Mouse (Mus musculus) kidney, embryonic 14.5 days (tissue): ENCODE results near the gene Utp11. TPM values are rescaled to one million over a fixed set of nuclear protein-coding genes. Genes with fewer than 3 reads are reported as not detected.
A peak's percentile ranks its signal among the peaks of the same experiment; 100 is the strongest.

Experiments used
- ATAC-seq: fragments of 200-750 bp; cut with Nextera tagmentation; 2 replicates; pipeline ENCODE4 v1.8.0; 2017; ENCODE audit warnings: moderate number of reproducible peaks, mild to moderate bottlenecking, moderate TSS enrichment, moderate library complexity; ENCODE audit not compliant: low FRiP score, low TSS enrichment
- H3K27ac ChIP-seq: fragments of 300-500 bp; sonication (generic); 2 replicates; pipeline ENCODE4 v1.5.1; 2014; ENCODE audit warnings: low read depth, mild to moderate bottlenecking, low read length, moderate library complexity, mixed read lengths
- H3K27me3 ChIP-seq: fragments of 300-500 bp; sonication (generic); 2 replicates; pipeline ENCODE4 v1.6.1; 2014; ENCODE audit warnings: mild to moderate bottlenecking, low read length; ENCODE audit not compliant: control insufficient read depth, insufficient read depth
- H3K36me3 ChIP-seq: fragments of 300-500 bp; sonication (generic); 2 replicates; pipeline ENCODE4 v1.6.1; 2014; ENCODE audit warnings: low read length, mixed read lengths; ENCODE audit not compliant: control insufficient read depth, insufficient read depth
- H3K4me1 ChIP-seq: fragments of 300-500 bp; sonication (generic); 2 replicates; pipeline ENCODE4 v1.6.1; 2014; ENCODE audit warnings: low read length, mixed read lengths; ENCODE audit not compliant: control insufficient read depth, insufficient read depth
- H3K4me2 ChIP-seq: fragments of 300-500 bp; sonication (generic); replicated peaks from 2 replicates; pipeline ENCODE4 v1.6.1; 2014; ENCODE audit warnings: low read depth, mild to moderate bottlenecking, low read length
- H3K4me3 ChIP-seq: fragments of 300-500 bp; sonication (generic); 2 replicates; pipeline ENCODE4 v1.5.1; 2014; ENCODE audit warnings: mild to moderate bottlenecking, low read length
- H3K9ac ChIP-seq: fragments of 300-500 bp; sonication (generic); 2 replicates; pipeline ENCODE4 v1.6.1; 2014; ENCODE audit warnings: low read depth, mild to moderate bottlenecking, low read length, moderate library complexity
- H3K9me3 ChIP-seq: fragments of 300-500 bp; sonication (generic); 2 replicates; pipeline ENCODE4 v1.6.1; 2016; ENCODE audit warnings: low read length; ENCODE audit not compliant: control insufficient read depth
- WGBS: fragments of 180-500 bp; shearing (Covaris S2); extraction: QIAGEN DNeasy Blood & Tissue Kit; methylation state at CpG from one replicate; pipeline ENCODE4 v1.1.7; 2014; 5-methylcytosine and 5-hydroxymethylcytosine counted together
- polyA plus RNA-seq: library from polyadenylated mRNA; unstranded; fragments of >200 nt; fragmentation: Nextera tagmentation; extraction: Ambion mirVana; gene quantifications from 2 replicates; pipeline ENCODE4 v1.2.1, GENCODE M21; 2014

Utp11 gene
- polyA plus RNA-seq, 1 experiment from 2014 or later, result 67.9 TPM

DNA sequence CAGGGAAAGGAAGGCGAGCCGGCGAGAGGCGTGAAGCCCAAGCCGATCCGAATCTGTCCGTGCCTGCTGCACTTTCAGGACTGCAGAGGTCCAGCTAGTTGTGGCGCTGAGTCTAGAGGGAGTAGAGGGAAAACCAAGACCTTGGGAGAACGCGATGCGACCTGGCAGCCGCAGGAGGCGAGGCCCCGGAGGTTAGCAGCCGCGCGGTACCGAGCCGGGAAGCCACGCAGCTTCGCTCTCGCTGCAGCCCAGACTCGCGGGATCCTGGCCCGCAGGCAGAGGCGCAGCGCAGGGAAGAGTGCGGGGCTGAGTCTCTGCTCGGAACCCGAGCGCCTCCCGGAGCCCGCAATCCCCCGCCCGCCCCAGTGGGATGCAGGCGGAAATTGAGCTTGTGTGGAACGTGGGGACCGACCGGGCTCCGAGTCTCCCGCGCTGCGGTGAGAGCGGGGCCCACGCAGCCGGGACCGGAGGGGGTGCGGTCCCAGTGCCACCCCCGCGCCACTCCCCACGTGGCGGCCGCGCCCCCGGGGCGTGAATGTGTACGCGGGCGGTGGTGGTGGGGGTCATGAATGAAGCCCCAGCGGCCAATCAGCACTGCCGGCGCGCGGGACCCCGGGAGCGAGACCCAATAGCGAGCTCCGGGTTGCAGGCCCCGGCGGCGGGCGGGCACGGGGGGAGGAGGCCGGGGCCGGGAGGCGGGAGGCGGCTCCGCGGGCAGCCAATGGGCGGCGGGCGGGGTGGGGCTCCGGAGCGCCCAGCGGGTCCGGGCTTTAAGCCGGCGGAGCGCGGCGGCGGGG lies 36.3 kb downstream of the Utp11 start:
- Histone ChIP-seq H3K4me1 (peaks cover 25% of the 10 kb centered on the region), H3K36me3 (no peaks in the 10 kb centered on the region), H3K9ac (peak overlapping the region; percentile 50), H3K9me3 (no peaks in the 10 kb centered on the region), H3K4me3 (peak overlapping the region; percentile 59), H3K27ac (no peak overlapping the region), H3K27me3 (peaks cover 79% of the 10 kb centered on the region), H3K4me2 (peak overlapping the region; percentile 98)
- WGBS, result under 1% methylated on average over 66 of the region's 92 CpGs
- ATAC-seq, result peak; percentile 86

- ATAC-seq, result peak; percentile 2; the same call in 1 of the 2 replicates
- under 1% methylated on average over 15 of the region's 15 CpGs for WGBS
- Histone ChIP-seq H3K4me3 (peak within 1 kb of the TSS; percentile 59), H3K9ac (peak within 1 kb of the TSS; percentile 50), H3K9me3 (no peaks in the 10 kb centered on the region), H3K27me3 (peaks cover 73% of the 10 kb centered on the region), H3K4me2 (peak within 1 kb of the TSS; percentile 98), H3K4me1 (peaks cover 25% of the 10 kb centered on the region), H3K36me3 (no peaks in the 10 kb centered on the region), H3K27ac (no peak within 1 kb of the TSS)
These were observed 36.9 kb downstream of the Utp11 start, which contains the start of gene Pou3f1 for GRCm38 (mm10) chr4:124656518-124656853. Pou3f1 (plus strand) TSS chr4:124656807.

- Histone ChIP-seq H3K4me1 (peaks cover 16% of the 10 kb centered on the region), H3K9ac (no peak overlapping the region), H3K4me3 (no peak overlapping the region), H3K9me3 (no peaks in the 10 kb centered on the region), H3K4me2 (peak overlapping the region; percentile 8; the same call in 1 of the 2 replicates), H3K27ac (no peak overlapping the region), H3K27me3 (peaks cover 57% of the 10 kb centered on the region), H3K36me3 (no peaks in the 10 kb centered on the region)
- ATAC-seq, result peak; percentile 65
- 5% methylated on average over 9 of the region's 9 CpGs for WGBS
These were observed 40.5 kb downstream of the Utp11 start for GRCm38 (mm10) chr4:124652886-124653285.

DNA sequence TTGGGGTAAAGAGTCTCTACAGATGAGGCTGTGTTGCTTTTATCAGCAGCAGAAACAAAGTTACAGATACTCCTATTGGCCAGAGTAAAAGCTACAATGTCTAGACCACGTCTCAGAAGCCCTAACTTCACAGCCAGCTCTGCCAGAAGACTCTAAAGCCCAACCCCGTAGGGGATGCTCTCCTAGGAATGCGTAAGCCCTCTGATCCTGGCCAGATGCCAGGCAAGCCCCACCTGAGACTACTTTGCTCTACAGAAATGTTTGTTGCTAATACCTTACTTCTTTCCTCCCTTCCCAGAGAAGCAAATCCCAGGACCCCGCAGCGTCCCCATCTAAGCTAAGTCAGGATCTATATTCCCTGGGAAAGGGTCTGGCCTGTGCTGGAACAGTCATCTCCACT lies 45.5 kb downstream of the Utp11 start:
- Histone ChIP-seq H3K4me1 (peaks cover 13% of the 10 kb centered on the region), H3K36me3 (no peaks in the 10 kb centered on the region), H3K27me3 (peaks cover 19% of the 10 kb centered on the region; the same call in 1 of the 2 replicates), H3K9ac (no peak overlapping the region), H3K27ac (no peak overlapping the region), H3K4me2 (no peak overlapping the region), H3K9me3 (no peaks in the 10 kb centered on the region), H3K4me3 (no peak overlapping the region)
- 32% methylated on average over 5 of the region's 5 CpGs for WGBS
- ATAC-seq, result no peak

DNA sequence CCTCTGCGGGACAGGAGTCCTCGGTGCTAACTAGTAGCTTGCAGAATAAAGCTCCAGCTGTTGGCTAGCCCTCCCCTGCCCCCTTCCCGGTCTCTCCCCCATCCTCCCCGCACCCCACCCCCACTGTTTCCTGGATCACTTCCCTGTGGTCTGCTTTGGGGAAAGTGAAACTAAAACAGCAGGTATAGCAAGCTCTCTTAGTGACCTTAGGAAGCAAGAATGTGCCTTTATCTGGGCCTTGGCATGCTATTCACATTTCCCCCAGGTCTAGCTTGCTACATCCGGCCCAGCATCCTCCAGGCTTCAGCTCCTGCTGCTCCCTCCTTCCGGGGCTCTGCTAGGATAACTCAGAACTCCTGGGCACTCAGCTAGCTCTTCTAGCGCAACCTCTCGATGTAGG lies 46.8 kb downstream of the Utp11 start:
- H3K36me3 ChIP-seq, result no peaks in the 10 kb centered on the region
- peaks cover 6% of the 10 kb centered on the region for H3K4me1 ChIP-seq
- no peak overlapping the region for H3K9ac ChIP-seq
- WGBS, result 18% methylated on average over 8 of the region's 8 CpGs
- 0 out of 2 replicates have a peak, but pooled peaks have one; percentile 20 for ATAC-seq
- no peak overlapping the region for H3K4me3 ChIP-seq
- peaks cover 23% of the 10 kb centered on the region; the same call in 1 of the 2 replicates for H3K27me3 ChIP-seq
- H3K27ac ChIP-seq, result no peak overlapping the region
- H3K4me2 ChIP-seq, result no peak overlapping the region
- H3K9me3 ChIP-seq, result no peaks in the 10 kb centered on the region

DNA sequence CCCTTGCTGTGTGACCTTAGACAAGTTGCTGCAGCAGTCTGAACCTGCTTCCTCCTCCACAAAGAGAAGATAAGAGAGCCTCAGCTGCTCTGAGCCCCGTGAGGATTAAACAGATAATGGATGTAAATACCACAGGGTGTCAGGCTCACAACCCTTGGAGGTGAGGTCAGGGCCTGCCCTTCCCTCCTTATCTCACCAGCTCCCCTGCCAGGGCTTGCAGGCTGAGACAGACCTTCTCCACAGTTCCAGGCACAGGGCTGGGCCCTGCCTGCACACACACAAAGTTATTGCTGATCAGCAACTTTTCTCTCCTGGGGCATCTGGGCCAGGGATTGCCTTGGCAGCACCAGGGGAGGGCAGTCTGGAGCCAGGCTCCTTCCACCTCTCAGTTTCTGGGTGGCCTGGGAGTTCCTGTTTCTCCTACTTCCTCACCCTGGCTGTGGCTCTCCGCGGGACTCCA lies 48.4 kb downstream of the Utp11 start:
- Histone ChIP-seq H3K27ac (no peak overlapping the region), H3K4me3 (no peak overlapping the region), H3K27me3 (peaks cover 24% of the 10 kb centered on the region), H3K9me3 (no peaks in the 10 kb centered on the region), H3K4me2 (no peak overlapping the region), H3K4me1 (peaks cover 6% of the 10 kb centered on the region), H3K9ac (no peak overlapping the region), H3K36me3 (no peaks in the 10 kb centered on the region)
- 22% methylated on average over 3 of the region's 3 CpGs for WGBS
- no peak for ATAC-seq

DNA sequence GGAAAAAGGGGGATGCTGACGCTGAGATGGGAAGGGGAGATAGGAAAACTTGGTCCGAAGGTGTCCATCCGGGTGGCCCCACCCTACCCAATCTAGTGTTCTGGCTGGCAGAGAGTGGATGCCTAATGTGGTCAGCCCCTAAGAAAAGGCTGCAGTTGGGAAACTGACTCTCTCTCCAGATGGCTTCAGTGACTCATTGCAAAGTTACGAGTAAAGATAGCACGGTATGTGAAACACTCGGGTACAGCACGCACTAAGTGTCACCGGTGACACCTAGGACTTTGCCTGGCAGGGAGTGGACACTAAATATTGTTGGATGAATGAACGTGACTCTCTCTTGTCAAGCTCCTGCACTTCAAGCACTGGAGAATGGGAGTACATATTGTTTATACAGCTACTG lies 49.5 kb downstream of the Utp11 start:
- 91% methylated on average over 9 of the region's 9 CpGs for WGBS
- Histone ChIP-seq H3K36me3 (no peaks in the 10 kb centered on the region), H3K27me3 (peaks cover 24% of the 10 kb centered on the region)

DNA sequence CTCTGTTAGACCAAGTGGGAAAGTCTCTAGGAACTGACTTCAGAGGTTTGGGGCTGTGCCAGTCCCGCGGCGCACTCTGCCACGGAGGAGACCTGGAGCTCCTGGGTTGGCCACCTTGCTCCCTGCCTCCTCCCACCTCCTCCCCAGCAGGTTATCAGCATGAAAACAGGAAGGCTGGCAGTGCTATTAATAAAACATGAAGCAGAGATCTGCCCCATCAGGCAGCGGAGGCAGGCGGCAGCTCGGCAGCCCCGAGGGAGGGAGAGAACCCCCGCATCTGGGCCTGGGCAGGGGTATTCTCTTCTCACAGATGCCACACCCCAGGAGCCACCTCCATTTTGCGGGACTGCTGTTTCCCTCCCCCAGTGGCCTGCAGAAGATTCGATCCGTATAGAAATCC lies 53.7 kb downstream of the Utp11 start:
- Histone ChIP-seq H3K9me3 (no peaks in the 10 kb centered on the region), H3K9ac (no peak overlapping the region), H3K4me2 (no peak overlapping the region), H3K27me3 (peaks cover 23% of the 10 kb centered on the region), H3K36me3 (no peaks in the 10 kb centered on the region), H3K4me1 (no peaks in the 10 kb centered on the region), H3K27ac (no peak overlapping the region), H3K4me3 (no peak overlapping the region)
- 24% methylated on average over 12 of the region's 12 CpGs for WGBS
- ATAC-seq, result no peak

More for the DNA sequence above, 49.5 kb downstream of the Utp11 start:
- no peak overlapping the region for H3K4me2 ChIP-seq
- no peaks in the 10 kb centered on the region for H3K9me3 ChIP-seq
- no peak for ATAC-seq
- no peak overlapping the region for H3K9ac ChIP-seq
- H3K27ac ChIP-seq, result no peak overlapping the region
- peaks cover 6% of the 10 kb centered on the region for H3K4me1 ChIP-seq
- no peak overlapping the region for H3K4me3 ChIP-seq

DNA sequence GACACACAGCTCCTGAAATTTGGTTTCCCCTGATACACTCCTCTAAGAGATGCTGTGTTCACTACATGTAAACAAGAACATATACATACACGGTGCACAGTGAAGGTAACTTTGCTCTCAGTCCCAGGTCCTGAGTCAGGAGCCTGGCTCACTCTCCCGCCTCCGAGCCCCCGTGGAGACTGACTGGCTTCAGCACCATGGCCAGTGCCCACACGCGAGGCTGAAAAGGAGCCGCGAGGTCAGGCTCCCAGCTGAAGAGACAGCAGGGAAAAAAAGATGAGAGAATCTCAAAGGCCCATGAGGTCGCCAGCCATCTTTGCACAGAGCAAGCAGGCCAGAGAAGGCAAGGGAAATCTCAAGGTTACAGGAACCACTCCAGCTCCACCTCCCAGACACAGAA lies 60.1 kb downstream of the Utp11 start:
- no peaks in the 10 kb centered on the region for H3K9me3 ChIP-seq

More for the DNA sequence above, 60.1 kb downstream of the Utp11 start:
- H3K4me1 ChIP-seq, result no peaks in the 10 kb centered on the region
- H3K4me2 ChIP-seq, result no peak overlapping the region
- no peaks in the 10 kb centered on the region; the same call in none of the 2 replicates for H3K27me3 ChIP-seq
- H3K36me3 ChIP-seq, result no peaks in the 10 kb centered on the region
- H3K27ac ChIP-seq, result no peak overlapping the region
- no peak overlapping the region for H3K9ac ChIP-seq
- no peak for ATAC-seq
- WGBS, result 5% methylated on average over 9 of the region's 9 CpGs
- no peak overlapping the region for H3K4me3 ChIP-seq
